Mouse (Mus musculus) thymus, adult 2 months (tissue): Measurements from ENCODE around the gene Sox11. TPM values are rescaled to one million over a fixed set of nuclear protein-coding genes. Genes with fewer than 3 reads are reported as not detected.

ENCODE experiments used
- DNase-seq: peaks from one replicate; pipeline ENCODE4 v3.0.0; 2021
- H3K27ac ChIP-seq: fragments of 200-500 bp; 2 replicates; pipeline ENCODE4 v1.5.1; 2012; ENCODE audit warnings: low read length, control low read depth; ENCODE audit not compliant: control insufficient read depth, insufficient read depth
- H3K27me3 ChIP-seq: fragments of 200-500 bp; 2 replicates; pipeline ENCODE4 v1.6.1; 2012; ENCODE audit warnings: mild to moderate bottlenecking, low read length, moderate library complexity, mixed read lengths; ENCODE audit not compliant: control insufficient read depth, insufficient read depth
- H3K36me3 ChIP-seq: fragments of 200-500 bp; 2 replicates; pipeline ENCODE4 v1.6.1; 2012; ENCODE audit warnings: mild to moderate bottlenecking, low read length, moderate library complexity; ENCODE audit not compliant: control insufficient read depth, insufficient read depth
- H3K4me1 ChIP-seq: fragments of 200-500 bp; replicated peaks from 2 replicates; pipeline ENCODE4 v1.6.1; 2012; ENCODE audit warnings: low read length; ENCODE audit not compliant: control insufficient read depth, insufficient read depth
- H3K4me3 ChIP-seq: fragments of 200-500 bp; 2 replicates; pipeline ENCODE4 v1.5.1; 2012; ENCODE audit warnings: mild to moderate bottlenecking, low read length, control low read depth, moderate library complexity; ENCODE audit not compliant: control insufficient read depth, insufficient read depth
- CTCF ChIP-seq: fragments of 200-500 bp; IDR thresholded peaks from 2 replicates; pipeline ENCODE4 v1.5.1; 2012; ENCODE audit warnings: mild to moderate bottlenecking, control low read depth, low read length, moderate library complexity, borderline replicate concordance; ENCODE audit not compliant: control insufficient read depth, poor library complexity, insufficient read depth; ENCODE audit errors: extremely low read depth
- POLR2A ChIP-seq: fragments of 200-500 bp; IDR thresholded peaks from 2 replicates; pipeline ENCODE4 v1.6.1; 2012; ENCODE audit warnings: mild to moderate bottlenecking, low read length, control low read depth, moderate library complexity; ENCODE audit not compliant: control insufficient read depth, poor library complexity, insufficient read depth; ENCODE audit errors: extremely low read depth
- WGBS: fragments of 180-500 bp; shearing (Covaris S2); methylation state at CpG from one replicate; pipeline ENCODE4 v1.1.7; 2018; 5-methylcytosine and 5-hydroxymethylcytosine counted together
- polyA plus RNA-seq: library from polyadenylated mRNA; depleted of rRNA; stranded (reverse); fragments of >200 nt; gene quantifications from 2 replicates; pipeline ENCODE4 v1.2.3, GENCODE M21; 2012

Gene Sox11
- polyA plus RNA-seq, 1 experiment: 0.07 TPM

- Histone ChIP-seq H3K36me3 (no peaks in the 10 kb centered on the region), H3K4me3 (no peak overlapping the region), H3K4me1 (no peaks in the 10 kb centered on the region), H3K27ac (no peak overlapping the region), H3K27me3 (no peaks in the 10 kb centered on the region)
- TF ChIP-seq POLR2A (no peak), CTCF (no peak)
- WGBS: 85% methylated on average over 2 of the region's 2 CpGs
- no peak for DNase-seq
Measured at GRCm38 (mm10) chr12:27367476-27367875, 25.1 kb upstream of the Sox11 start.

- DNase-seq: no peak
- no peak overlapping the region for H3K4me3 ChIP-seq
- H3K27me3 ChIP-seq: no peaks in the 10 kb centered on the region
- TF ChIP-seq POLR2A (no peak), CTCF (no peak)
- no peaks in the 10 kb centered on the region for H3K36me3 ChIP-seq
- no peaks in the 10 kb centered on the region for H3K4me1 ChIP-seq
- H3K27ac ChIP-seq: no peak overlapping the region
- 93% methylated on average over 16 of the region's 16 CpGs for WGBS
Measured at GRCm38 (mm10) chr12:27363840-27364640, 21.7 kb upstream of the Sox11 start.

- TF ChIP-seq CTCF (no peak), POLR2A (no peak)
- no peaks in the 10 kb centered on the region for H3K27me3 ChIP-seq
- H3K4me3 ChIP-seq: no peak overlapping the region
- 35% methylated on average over 12 of the region's 12 CpGs for WGBS
- no peaks in the 10 kb centered on the region for H3K36me3 ChIP-seq
- H3K4me1 ChIP-seq: no peaks in the 10 kb centered on the region
- DNase-seq: no peak
- H3K27ac ChIP-seq: no peak overlapping the region
Measured at GRCm38 (mm10) chr12:27357076-27357637, 14.8 kb upstream of the Sox11 start.

GRCm38 (mm10) chr12:27356571-27356970 lies 14.2 kb upstream of the Sox11 start:
- no peak overlapping the region for H3K27ac ChIP-seq
- 91% methylated on average over 5 of the region's 5 CpGs for WGBS
- H3K36me3 ChIP-seq: no peaks in the 10 kb centered on the region
- H3K4me1 ChIP-seq: no peaks in the 10 kb centered on the region
- H3K27me3 ChIP-seq: no peaks in the 10 kb centered on the region
- DNase-seq: no peak
- no peak overlapping the region for H3K4me3 ChIP-seq
- TF ChIP-seq CTCF (no peak), POLR2A (no peak)

- Histone ChIP-seq H3K27me3 (0 out of 2 replicates have a peak, but pooled peaks cover 2% of the 10 kb centered on the region), H3K36me3 (no peaks in the 10 kb centered on the region), H3K4me3 (no peak overlapping the region), H3K27ac (no peak overlapping the region), H3K4me1 (no peaks in the 10 kb centered on the region)
- DNase-seq: no peak
- TF ChIP-seq POLR2A: no peak
- whole genome bisulfite sequencing: 26% methylated on average over 17 of the region's 17 CpGs
Measured at GRCm38 (mm10) chr12:27343606-27344410, 1.4 kb upstream of the Sox11 start.

GRCm38 (mm10) chr12:27342691-27343605 lies 574 bp upstream of the Sox11 start:
- H3K27ac ChIP-seq: no peak overlapping the region
- no peak overlapping the region for H3K4me3 ChIP-seq
- 6% methylated on average over 83 of the region's 83 CpGs for whole genome bisulfite sequencing
- no peaks in the 10 kb centered on the region for H3K36me3 ChIP-seq
- no peaks in the 10 kb centered on the region for H3K4me1 ChIP-seq
- DNase-seq: no peak
- H3K27me3 ChIP-seq: 0 out of 2 replicates have a peak, but pooled peaks cover 2% of the 10 kb centered on the region
- TF ChIP-seq CTCF (no peak), POLR2A (no peak)
